Mouse (Mus musculus) thymus, adult 2 months (tissue): ENCODE data around the gene Mybph.

ENCODE experiments used
- CTCF ChIP-seq: fragments of 200-500 bp; IDR thresholded peaks from 2 replicates; pipeline ENCODE4 v1.5.1; 2012; ENCODE audit warnings: mild to moderate bottlenecking, control low read depth, low read length, moderate library complexity, borderline replicate concordance; ENCODE audit not compliant: control insufficient read depth, poor library complexity, insufficient read depth; ENCODE audit errors: extremely low read depth
- POLR2A ChIP-seq: fragments of 200-500 bp; IDR thresholded peaks from 2 replicates; pipeline ENCODE4 v1.6.1; 2012; ENCODE audit warnings: mild to moderate bottlenecking, low read length, control low read depth, moderate library complexity; ENCODE audit not compliant: control insufficient read depth, poor library complexity, insufficient read depth; ENCODE audit errors: extremely low read depth

GRCm38 (mm10) chr1:134162510-134163225 is 30.6 kb upstream of the Mybph start:
- TF ChIP-seq POLR2A (no peak), CTCF (no peak)
